Mouse (Mus musculus): ENCODE results near the gene Trim46. TPM values are rescaled to one million over a fixed set of nuclear protein-coding genes. Genes with fewer than 3 reads are reported as not detected.

The Trim46 gene
- polyA plus RNA-seq, 1 experiment from 2014 or later = 13.5 TPM

DNA sequence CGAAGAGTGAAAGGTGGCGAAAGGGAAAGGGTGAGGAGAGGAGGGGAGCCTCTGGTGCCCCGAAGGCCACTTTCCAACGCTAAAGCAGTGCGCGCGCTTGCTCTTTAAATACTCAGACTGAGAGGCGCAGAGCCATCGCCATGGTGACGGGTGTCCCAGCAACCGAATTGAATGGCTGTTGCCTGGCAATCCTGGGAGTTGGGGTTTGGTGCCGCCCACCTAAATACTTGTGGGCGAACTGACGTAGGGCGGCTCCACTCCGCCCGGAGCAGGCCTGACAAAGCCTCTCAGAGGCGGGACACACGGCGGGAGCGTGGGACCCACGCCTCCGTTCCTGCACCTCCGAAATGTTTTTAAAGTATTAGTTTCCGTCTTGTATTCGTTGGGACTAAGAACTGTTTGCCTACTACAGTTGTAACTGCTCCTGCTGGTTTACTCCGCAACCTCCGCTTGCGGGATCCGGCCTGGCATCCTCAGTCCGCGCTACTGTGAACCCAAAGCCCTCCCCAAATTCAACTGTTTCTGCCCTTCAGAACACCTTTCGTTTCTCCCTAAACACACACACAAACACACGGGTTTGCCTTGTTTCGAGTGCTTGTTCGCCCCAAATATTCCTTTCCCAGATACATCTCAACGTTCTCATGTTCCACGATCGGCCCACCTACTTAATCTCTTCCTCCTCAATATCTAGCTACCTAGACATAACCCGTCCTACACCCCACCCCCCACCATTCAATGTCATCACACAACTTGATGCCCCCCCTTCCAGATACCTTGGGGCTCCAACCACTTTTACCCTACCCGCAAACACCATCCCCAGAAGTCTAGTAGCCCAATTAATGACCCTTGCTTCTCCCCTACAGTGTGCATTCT lies 18.6 kb downstream of the Trim46 start:
- WGBS = under 1% methylated on average over 41 of the region's 41 CpGs
- H3K27me3 ChIP-seq (ENCODE audit: control insufficient read depth, insufficient read depth, low read length) = no peaks in the 10 kb centered on the region
- H3K4me2 ChIP-seq (ENCODE audit: low read depth, low read length, severe bottlenecking) = peak overlapping the region; percentile 95
- H3K36me3 ChIP-seq (ENCODE audit: control insufficient read depth, insufficient read depth, low read length) = peaks cover 3% of the 10 kb centered on the region; the same call in 1 of the 2 replicates
- ATAC-seq (replicated peaks; ENCODE audit: low FRiP score) (peak; percentile 85), DNase-seq (ENCODE audit: low spot score) (peak; percentile 97)
- peak overlapping the region; percentile 98 for H3K27ac ChIP-seq (ENCODE audit: low read depth, low read length)
- H3K9me3 ChIP-seq (ENCODE audit: control insufficient read depth, low read length) = no peaks in the 10 kb centered on the region
- H3K4me1 ChIP-seq (replicated peaks; ENCODE audit: control insufficient read depth, insufficient read depth, low read length) = peaks cover 25% of the 10 kb centered on the region
- peak overlapping the region; percentile 74 for H3K9ac ChIP-seq (ENCODE audit: low read length)
- peak overlapping the region; percentile 97 for H3K4me3 ChIP-seq (ENCODE audit: low read depth, low read length)

DNA sequence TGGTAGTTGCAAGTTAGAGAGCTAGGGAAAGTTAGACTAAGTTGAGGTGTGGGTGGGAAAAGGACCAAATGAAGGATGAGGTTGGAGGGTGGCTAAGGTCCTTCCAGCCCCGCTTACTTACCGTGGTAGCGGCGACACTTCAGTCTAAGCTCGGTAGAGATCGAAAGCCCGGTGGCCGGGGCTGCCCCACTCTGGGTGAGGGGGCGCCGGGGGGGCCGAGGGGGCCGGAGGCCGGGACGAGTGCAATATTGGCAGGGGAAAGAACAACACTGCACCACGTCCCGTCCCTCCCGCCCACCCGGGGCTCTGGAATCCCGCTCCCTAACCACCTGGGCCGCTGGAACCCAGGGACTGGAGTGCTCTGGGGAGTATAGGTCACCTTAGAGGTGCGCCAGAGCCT lies 19.2 kb downstream of the Trim46 start, which contains the start of gene Mtx1:
Gene Mtx1 (minus strand): TSS at position 189 of the 400 bp plus-strand sequence.
- Histone ChIP-seq H3K4me3 (ENCODE audit: low read depth, low read length) (peak within 1 kb of the TSS; percentile 97), H3K4me2 (ENCODE audit: low read depth, low read length, severe bottlenecking) (peak within 1 kb of the TSS; percentile 95), H3K27me3 (ENCODE audit: control insufficient read depth, insufficient read depth, low read length) (no peaks in the 10 kb centered on the region), H3K9ac (ENCODE audit: low read length) (peak within 1 kb of the TSS; percentile 74), H3K36me3 (ENCODE audit: control insufficient read depth, insufficient read depth, low read length) (peaks cover 3% of the 10 kb centered on the region; the same call in 1 of the 2 replicates), H3K9me3 (ENCODE audit: control insufficient read depth, low read length) (no peaks in the 10 kb centered on the region), H3K27ac (ENCODE audit: low read depth, low read length) (peak within 1 kb of the TSS; percentile 98), H3K4me1 (replicated peaks; ENCODE audit: control insufficient read depth, insufficient read depth, low read length) (peaks cover 25% of the 10 kb centered on the region)
- no peak for ATAC-seq (replicated peaks; ENCODE audit: low FRiP score)
- no peak for DNase-seq (ENCODE audit: low spot score)
- 1% methylated on average over 21 of the region's 21 CpGs for WGBS

- H3K36me3 ChIP-seq (ENCODE audit: control insufficient read depth, insufficient read depth, low read length) = peaks cover 3% of the 10 kb centered on the region; the same call in 1 of the 2 replicates
- peak overlapping the region; percentile 97 for H3K4me3 ChIP-seq (ENCODE audit: low read depth, low read length)
- H3K9ac ChIP-seq (ENCODE audit: low read length) = peak overlapping the region; percentile 74
- peak overlapping the region; percentile 95 for H3K4me2 ChIP-seq (ENCODE audit: low read depth, low read length, severe bottlenecking)
- peak overlapping the region; percentile 98 for H3K27ac ChIP-seq (ENCODE audit: low read depth, low read length)
- WGBS = 4% methylated on average over 11 of the region's 11 CpGs
- peaks cover 25% of the 10 kb centered on the region for H3K4me1 ChIP-seq (replicated peaks; ENCODE audit: control insufficient read depth, insufficient read depth, low read length)
- no peaks in the 10 kb centered on the region for H3K27me3 ChIP-seq (ENCODE audit: control insufficient read depth, insufficient read depth, low read length)
- no peaks in the 10 kb centered on the region for H3K9me3 ChIP-seq (ENCODE audit: control insufficient read depth, low read length)
- DNase-seq (ENCODE audit: low spot score) (no peak), ATAC-seq (replicated peaks; ENCODE audit: low FRiP score) (peak; percentile 0; the same call in 1 of the 2 replicates)
These were observed 19.7 kb downstream of the Trim46 start for GRCm38 (mm10) chr3:89226361-89226760.

DNA sequence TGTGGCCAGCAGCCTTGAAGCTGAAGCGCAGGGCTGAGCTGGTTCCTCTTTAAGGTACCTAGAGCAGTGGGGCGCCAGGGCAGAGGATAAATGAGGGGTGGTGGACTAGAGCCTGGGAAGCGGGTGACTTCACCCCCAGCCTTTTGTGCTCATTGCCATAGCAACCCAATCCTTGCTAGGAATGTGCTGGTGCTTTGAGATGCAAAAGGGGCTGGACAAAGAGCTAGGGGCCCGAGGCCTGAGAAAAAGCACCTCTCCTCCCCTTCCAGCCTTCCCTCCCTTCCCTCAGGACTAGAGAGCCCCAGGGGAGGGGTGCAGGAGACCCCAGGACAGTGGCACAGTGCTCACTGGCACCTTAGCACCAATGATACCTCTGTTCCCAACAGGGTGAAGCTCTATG lies 20.2 kb downstream of the Trim46 start:
- H3K27me3 ChIP-seq (ENCODE audit: control insufficient read depth, insufficient read depth, low read length) = no peaks in the 10 kb centered on the region
- H3K4me1 ChIP-seq (replicated peaks; ENCODE audit: control insufficient read depth, insufficient read depth, low read length) = peaks cover 28% of the 10 kb centered on the region
- DNase-seq (ENCODE audit: low spot score) = peak; percentile 90
- peak overlapping the region; percentile 98 for H3K27ac ChIP-seq (ENCODE audit: low read depth, low read length)
- H3K36me3 ChIP-seq (ENCODE audit: control insufficient read depth, insufficient read depth, low read length) = peaks cover 3% of the 10 kb centered on the region; the same call in 1 of the 2 replicates
- H3K4me2 ChIP-seq (ENCODE audit: low read depth, low read length, severe bottlenecking) = peak overlapping the region; percentile 95
- WGBS = 6% methylated on average over 4 of the region's 4 CpGs
- H3K4me3 ChIP-seq (ENCODE audit: low read depth, low read length) = peak overlapping the region; percentile 97
- H3K9ac ChIP-seq (ENCODE audit: low read length) = peak overlapping the region; percentile 74
- H3K9me3 ChIP-seq (ENCODE audit: control insufficient read depth, low read length) = no peaks in the 10 kb centered on the region
- ATAC-seq (replicated peaks; ENCODE audit: low FRiP score) = peak; percentile 82

- H3K4me2 ChIP-seq (ENCODE audit: low read depth, low read length, severe bottlenecking) = peak overlapping the region; percentile 95
- H3K27ac ChIP-seq (ENCODE audit: low read depth, low read length) = peak overlapping the region; percentile 98
- no peak for DNase-seq (ENCODE audit: low spot score)
- peaks cover 3% of the 10 kb centered on the region; the same call in 1 of the 2 replicates for H3K36me3 ChIP-seq (ENCODE audit: control insufficient read depth, insufficient read depth, low read length)
- peak overlapping the region; percentile 97 for H3K4me3 ChIP-seq (ENCODE audit: low read depth, low read length)
- no peak for ATAC-seq (replicated peaks; ENCODE audit: low FRiP score)
- 21% methylated on average over 12 of the region's 12 CpGs for WGBS
- H3K9me3 ChIP-seq (ENCODE audit: control insufficient read depth, low read length) = no peaks in the 10 kb centered on the region
- peak overlapping the region; percentile 74 for H3K9ac ChIP-seq (ENCODE audit: low read length)
- peaks cover 29% of the 10 kb centered on the region for H3K4me1 ChIP-seq (replicated peaks; ENCODE audit: control insufficient read depth, insufficient read depth, low read length)
- no peaks in the 10 kb centered on the region for H3K27me3 ChIP-seq (ENCODE audit: control insufficient read depth, insufficient read depth, low read length)
These were observed 20.7 kb downstream of the Trim46 start for GRCm38 (mm10) chr3:89225321-89225815.

- DNase-seq (ENCODE audit: low spot score) = no peak
These were observed 21.3 kb downstream of the Trim46 start for GRCm38 (mm10) chr3:89224796-89225195.

DNA sequence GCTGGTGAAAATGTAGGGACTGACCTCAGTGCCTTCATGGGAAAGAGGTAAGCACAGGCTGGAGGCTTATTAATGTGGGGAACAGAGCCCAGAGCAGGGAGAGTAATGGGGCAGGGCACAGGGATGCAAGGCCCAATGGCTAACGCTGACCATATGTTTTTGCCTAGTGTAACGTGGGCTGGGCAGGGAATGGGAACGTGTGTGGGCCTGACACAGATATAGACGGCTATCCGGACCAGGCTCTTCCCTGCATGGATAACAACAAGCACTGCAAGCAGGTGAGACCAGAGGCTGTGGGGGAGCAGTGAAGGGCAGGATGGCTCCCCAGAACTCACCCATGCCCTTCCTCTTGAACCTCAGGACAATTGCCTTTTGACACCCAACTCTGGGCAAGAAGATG lies 24.9 kb downstream of the Trim46 start:
- no peak for DNase-seq (ENCODE audit: low spot score)
- H3K27me3 ChIP-seq (ENCODE audit: control insufficient read depth, insufficient read depth, low read length) = no peaks in the 10 kb centered on the region
- H3K4me3 ChIP-seq (ENCODE audit: low read depth, low read length) = no peak overlapping the region
- peaks cover 3% of the 10 kb centered on the region; the same call in 1 of the 2 replicates for H3K36me3 ChIP-seq (ENCODE audit: control insufficient read depth, insufficient read depth, low read length)
- 71% methylated on average over 5 of the region's 5 CpGs for WGBS
- peak overlapping the region; percentile 35 for H3K9ac ChIP-seq (ENCODE audit: low read length)
- H3K27ac ChIP-seq (ENCODE audit: low read depth, low read length) = no peak overlapping the region
- H3K9me3 ChIP-seq (ENCODE audit: control insufficient read depth, low read length) = no peaks in the 10 kb centered on the region
- no peak overlapping the region for H3K4me2 ChIP-seq (ENCODE audit: low read depth, low read length, severe bottlenecking)
- no peak for ATAC-seq (replicated peaks; ENCODE audit: low FRiP score)
- peaks cover 29% of the 10 kb centered on the region for H3K4me1 ChIP-seq (replicated peaks; ENCODE audit: control insufficient read depth, insufficient read depth, low read length)

More at GRCm38 (mm10) chr3:89224796-89225195, 21.3 kb downstream of the Trim46 start:
- WGBS = 43% methylated on average over 11 of the region's 11 CpGs
- Histone ChIP-seq H3K36me3 (ENCODE audit: control insufficient read depth, insufficient read depth, low read length) (peaks cover 3% of the 10 kb centered on the region; the same call in 1 of the 2 replicates), H3K27me3 (ENCODE audit: control insufficient read depth, insufficient read depth, low read length) (no peaks in the 10 kb centered on the region), H3K4me1 (replicated peaks; ENCODE audit: control insufficient read depth, insufficient read depth, low read length) (peaks cover 29% of the 10 kb centered on the region), H3K9me3 (ENCODE audit: control insufficient read depth, low read length) (no peaks in the 10 kb centered on the region), H3K9ac (ENCODE audit: low read length) (peak overlapping the region; percentile 74), H3K4me3 (ENCODE audit: low read depth, low read length) (peak overlapping the region; percentile 97), H3K27ac (ENCODE audit: low read depth, low read length) (peak overlapping the region; percentile 98), H3K4me2 (ENCODE audit: low read depth, low read length, severe bottlenecking) (peak overlapping the region; percentile 95)
- ATAC-seq (replicated peaks; ENCODE audit: low FRiP score) = no peak

- peaks cover 3% of the 10 kb centered on the region; the same call in 1 of the 2 replicates for H3K36me3 ChIP-seq (ENCODE audit: control insufficient read depth, insufficient read depth, low read length)
- peaks cover 33% of the 10 kb centered on the region for H3K4me1 ChIP-seq (replicated peaks; ENCODE audit: control insufficient read depth, insufficient read depth, low read length)
- WGBS = 46% methylated on average over 8 of the region's 8 CpGs
- no peak overlapping the region for H3K4me2 ChIP-seq (ENCODE audit: low read depth, low read length, severe bottlenecking)
- H3K27me3 ChIP-seq (ENCODE audit: control insufficient read depth, insufficient read depth, low read length) = no peaks in the 10 kb centered on the region
- peak overlapping the region; percentile 37; the same call in 1 of the 2 replicates for H3K27ac ChIP-seq (ENCODE audit: low read depth, low read length)
- peak overlapping the region; percentile 21 for H3K9ac ChIP-seq (ENCODE audit: low read length)
- no peak for DNase-seq (ENCODE audit: low spot score)
- H3K9me3 ChIP-seq (ENCODE audit: control insufficient read depth, low read length) = no peaks in the 10 kb centered on the region
- no peak overlapping the region for H3K4me3 ChIP-seq (ENCODE audit: low read depth, low read length)
- ATAC-seq (replicated peaks; ENCODE audit: low FRiP score) = no peak
These were observed 26.6 kb downstream of the Trim46 start for GRCm38 (mm10) chr3:89219546-89219945.

All from forebrain, embryonic 11.5 days (tissue).